Mouse (Mus musculus): ENCODE results near the gene Pdk2. TPM values are rescaled to one million over a fixed set of nuclear protein-coding genes. Genes with fewer than 3 reads are reported as not detected.
A peak's percentile ranks its signal among the peaks of the same experiment; 100 is the strongest.

Pdk2 gene
- 16.2 and 17.3 TPM in 2 replicates for polyA plus RNA-seq (2015; fragmentation: Nextera tagmentation; extraction: Ambion mirVana)

- ATAC-seq, result peak; percentile 98
- H3K36me3 ChIP-seq (replicated peaks; ENCODE audit: insufficient read depth, low read length), result peaks cover 2% of the 10 kb centered on the region; the same call in 1 of the 2 replicates
- peaks cover 21% of the 10 kb centered on the region for H3K4me1 ChIP-seq (ENCODE audit: insufficient read depth)
- peak within 1 kb of the TSS; percentile 70 for H3K4me3 ChIP-seq (ENCODE audit: low read depth, low read length)
- H3K27ac ChIP-seq (ENCODE audit: low read depth), result peak within 1 kb of the TSS; percentile 84
- peak within 1 kb of the TSS; percentile 97 for H3K4me2 ChIP-seq (ENCODE audit: low read depth, low read length)
- H3K9ac ChIP-seq (replicated peaks), result peak within 1 kb of the TSS; percentile 78
- WGBS (ENCODE audit: insufficient replicate concordance), result under 1% methylated on average over 41 of the region's 41 CpGs
- no peaks in the 10 kb centered on the region for H3K9me3 ChIP-seq (ENCODE audit: low read length)
- TF ChIP-seq EP300 (IDR thresholded peaks at IDR 0.05; ENCODE audit: low read depth) (peak; percentile 50; the same call in 1 of the 2 replicates), CTCF (IDR thresholded peaks at IDR 0.05; ENCODE audit: low read depth) (no peak)
- H3K27me3 ChIP-seq (ENCODE audit: insufficient read depth, low read length), result no peaks in the 10 kb centered on the region
- DNase-seq, result peak; percentile 94
Measured at GRCm38 (mm10) chr11:95041139-95041609, at the start of gene Pdk2. Pdk2 (minus strand) TSS chr11:95041354.

- H3K9me3 ChIP-seq (ENCODE audit: low read length), result no peaks in the 10 kb centered on the region
- H3K27me3 ChIP-seq (ENCODE audit: insufficient read depth, low read length), result no peaks in the 10 kb centered on the region
- peaks cover 3% of the 10 kb centered on the region; the same call in 1 of the 2 replicates for H3K4me1 ChIP-seq (ENCODE audit: insufficient read depth)
- DNase-seq (no peak), ATAC-seq (no peak)
- no peak overlapping the region for H3K9ac ChIP-seq (replicated peaks)
- no peak overlapping the region for H3K4me3 ChIP-seq (ENCODE audit: low read depth, low read length)
- no peak overlapping the region for H3K4me2 ChIP-seq (ENCODE audit: low read depth, low read length)
- no peak overlapping the region for H3K27ac ChIP-seq (ENCODE audit: low read depth)
- no peak for TF ChIP-seq CTCF (IDR thresholded peaks at IDR 0.05; ENCODE audit: low read depth)
- TF ChIP-seq EP300 (IDR thresholded peaks at IDR 0.05; ENCODE audit: low read depth), result no peak
- WGBS (ENCODE audit: insufficient replicate concordance), result 55% methylated on average over 16 of the region's 16 CpGs
- no peaks in the 10 kb centered on the region for H3K36me3 ChIP-seq (replicated peaks; ENCODE audit: insufficient read depth, low read length)
Measured at GRCm38 (mm10) chr11:95088857-95089779, 48.0 kb upstream of the Pdk2 start.

- ATAC-seq, result no peak
- Histone ChIP-seq H3K4me1 (ENCODE audit: insufficient read depth) (peaks cover 3% of the 10 kb centered on the region; the same call in 1 of the 2 replicates), H3K4me2 (ENCODE audit: low read depth, low read length) (no peak overlapping the region), H3K9me3 (ENCODE audit: low read length) (no peaks in the 10 kb centered on the region), H3K27me3 (ENCODE audit: insufficient read depth, low read length) (no peaks in the 10 kb centered on the region), H3K27ac (ENCODE audit: low read depth) (no peak overlapping the region), H3K36me3 (replicated peaks; ENCODE audit: insufficient read depth, low read length) (no peaks in the 10 kb centered on the region), H3K4me3 (ENCODE audit: low read depth, low read length) (no peak overlapping the region), H3K9ac (replicated peaks) (no peak overlapping the region)
- TF ChIP-seq CTCF (IDR thresholded peaks at IDR 0.05; ENCODE audit: low read depth) (no peak), EP300 (IDR thresholded peaks at IDR 0.05; ENCODE audit: low read depth) (no peak)
- DNase-seq, result no peak
- 60% methylated on average over 7 of the region's 7 CpGs for WGBS (ENCODE audit: insufficient replicate concordance)
Measured at GRCm38 (mm10) chr11:95088286-95088685, 47.1 kb upstream of the Pdk2 start.

GRCm38 (mm10) chr11:95087301-95088228, 46.4 kb upstream of the Pdk2 start:
- H3K27ac ChIP-seq (ENCODE audit: low read depth), result no peak overlapping the region
- no peaks in the 10 kb centered on the region for H3K9me3 ChIP-seq (ENCODE audit: low read length)
- 57% methylated on average over 17 of the region's 17 CpGs for WGBS (ENCODE audit: insufficient replicate concordance)
- peaks cover 3% of the 10 kb centered on the region; the same call in 1 of the 2 replicates for H3K4me1 ChIP-seq (ENCODE audit: insufficient read depth)
- TF ChIP-seq CTCF (IDR thresholded peaks at IDR 0.05; ENCODE audit: low read depth) (no peak), EP300 (IDR thresholded peaks at IDR 0.05; ENCODE audit: low read depth) (no peak)
- ATAC-seq, result no peak
- H3K27me3 ChIP-seq (ENCODE audit: insufficient read depth, low read length), result no peaks in the 10 kb centered on the region
- no peak overlapping the region for H3K4me2 ChIP-seq (ENCODE audit: low read depth, low read length)
- no peaks in the 10 kb centered on the region for H3K36me3 ChIP-seq (replicated peaks; ENCODE audit: insufficient read depth, low read length)
- no peak for DNase-seq
- H3K9ac ChIP-seq (replicated peaks), result no peak overlapping the region
- H3K4me3 ChIP-seq (ENCODE audit: low read depth, low read length), result no peak overlapping the region

GRCm38 (mm10) chr11:95086229-95086628, 45.1 kb upstream of the Pdk2 start:
- TF ChIP-seq EP300 (IDR thresholded peaks at IDR 0.05; ENCODE audit: low read depth), result no peak
- Histone ChIP-seq H3K27me3 (ENCODE audit: insufficient read depth, low read length) (no peaks in the 10 kb centered on the region), H3K9me3 (ENCODE audit: low read length) (no peaks in the 10 kb centered on the region), H3K36me3 (replicated peaks; ENCODE audit: insufficient read depth, low read length) (no peaks in the 10 kb centered on the region), H3K4me1 (ENCODE audit: insufficient read depth) (peaks cover 3% of the 10 kb centered on the region; the same call in 1 of the 2 replicates), H3K4me3 (ENCODE audit: low read depth, low read length) (no peak overlapping the region), H3K9ac (replicated peaks) (no peak overlapping the region), H3K4me2 (ENCODE audit: low read depth, low read length) (no peak overlapping the region), H3K27ac (ENCODE audit: low read depth) (no peak overlapping the region)
- DNase-seq (no peak), ATAC-seq (no peak)
- WGBS (ENCODE audit: insufficient replicate concordance), result 47% methylated on average over 5 of the region's 5 CpGs
